Mouse (Mus musculus): ENCODE results near the gene Tuba1b. TPM values are rescaled to one million over a fixed set of nuclear protein-coding genes. Genes with fewer than 3 reads are reported as not detected.
A peak's percentile ranks its signal among the peaks of the same experiment; 100 is the strongest.
"Not testable (repeated sequence)": the region's sequence is repeated elsewhere in the genome, so short reads cannot be mapped to it uniquely, and the experiment has no call there.

Tuba1b gene
- polyA plus RNA-seq, 1 experiment from 2014 or later, result 2,301 TPM

DNA sequence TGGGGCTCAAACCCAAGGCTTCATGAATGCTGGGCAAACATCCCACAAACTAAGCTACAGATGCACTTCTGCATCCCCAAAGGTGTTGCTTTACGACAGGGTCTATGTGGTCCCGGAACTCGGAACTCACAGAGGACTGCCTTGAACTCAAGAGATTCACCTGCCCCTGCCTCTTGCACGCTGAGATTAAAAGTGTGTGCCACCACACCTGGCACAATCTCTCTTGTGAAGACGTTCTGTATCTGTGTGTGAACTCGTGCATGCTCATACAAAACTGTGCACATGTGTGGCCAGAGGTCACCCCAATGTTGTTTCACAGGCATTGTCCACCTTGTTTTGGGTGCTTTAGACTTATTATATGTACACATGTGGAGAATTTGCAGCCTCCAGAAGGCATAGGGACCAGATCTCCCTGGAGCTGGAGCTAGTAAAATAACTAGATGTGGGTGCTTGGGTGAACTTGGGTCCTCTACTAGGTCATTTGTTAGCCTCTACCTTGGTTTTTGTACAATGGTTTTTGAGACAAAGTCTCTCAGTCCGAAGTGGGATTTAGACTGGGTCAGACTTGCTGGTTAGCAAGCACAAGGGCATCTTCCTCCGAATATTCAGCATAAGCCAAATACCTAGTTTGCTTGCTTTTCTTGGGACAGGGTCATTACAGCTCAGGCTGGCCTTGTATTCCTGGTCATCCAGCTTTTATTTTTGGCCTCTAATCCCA lies 4.2 kb downstream of the Tuba1b start:
- Histone ChIP-seq H3K4me1 (peaks cover 20% of the 10 kb centered on the region), H3K36me3 (peaks cover 24% of the 10 kb centered on the region), H3K9me3 (replicated peaks) (no peaks in the 10 kb centered on the region), H3K27me3 (ENCODE audit: low read depth, poor library complexity, severe bottlenecking) (no peaks in the 10 kb centered on the region), H3K4me3 (no peak overlapping the region), H3K27ac (no peak overlapping the region)
- DNase-seq (ENCODE audit: low spot score), result peak; percentile 36
- WGBS, result 57% methylated on average over 8 of the region's 8 CpGs

DNA sequence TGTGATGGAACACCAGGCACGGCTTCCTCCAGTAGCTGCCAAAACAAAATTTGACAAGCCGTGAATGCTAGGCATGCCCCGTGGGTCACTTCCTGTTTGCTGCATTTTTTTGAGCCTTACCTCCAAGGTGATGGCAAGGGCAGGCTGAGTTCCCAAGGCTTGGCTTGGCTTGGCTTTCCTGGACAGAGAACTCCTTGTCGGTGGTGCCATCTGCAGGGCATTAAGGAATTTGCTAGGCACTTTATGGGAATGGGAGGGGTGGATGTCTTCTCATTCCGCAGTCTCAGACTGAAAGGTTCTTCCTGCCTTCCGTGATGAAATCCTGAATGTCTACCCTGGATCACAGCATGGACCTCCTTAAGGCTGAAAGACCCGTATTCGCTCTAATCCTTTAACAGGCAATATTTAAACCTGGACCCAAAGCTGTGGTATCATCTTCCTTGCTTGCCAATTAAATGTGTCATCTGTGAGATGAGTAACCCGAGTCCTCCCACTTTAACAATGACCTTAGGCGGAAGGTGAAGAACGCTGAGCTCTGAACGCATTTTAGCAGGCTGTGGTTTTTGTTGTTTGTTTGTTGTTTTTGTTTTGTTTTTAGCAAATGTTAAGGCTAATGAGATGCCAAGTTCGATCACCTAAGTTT lies 5.6 kb downstream of the Tuba1b start:
- WGBS, result 14% methylated on average over 13 of the region's 13 CpGs
- H3K9me3 ChIP-seq (replicated peaks), result no peaks in the 10 kb centered on the region
- peaks cover 16% of the 10 kb centered on the region; the same call in 1 of the 2 replicates for H3K4me1 ChIP-seq
- no peaks in the 10 kb centered on the region for H3K27me3 ChIP-seq (ENCODE audit: low read depth, poor library complexity, severe bottlenecking)
- peak; percentile 77 for DNase-seq (ENCODE audit: low spot score)
- H3K4me3 ChIP-seq, result no peak overlapping the region
- H3K27ac ChIP-seq, result no peak overlapping the region
- H3K36me3 ChIP-seq, result peaks cover 24% of the 10 kb centered on the region

DNA sequence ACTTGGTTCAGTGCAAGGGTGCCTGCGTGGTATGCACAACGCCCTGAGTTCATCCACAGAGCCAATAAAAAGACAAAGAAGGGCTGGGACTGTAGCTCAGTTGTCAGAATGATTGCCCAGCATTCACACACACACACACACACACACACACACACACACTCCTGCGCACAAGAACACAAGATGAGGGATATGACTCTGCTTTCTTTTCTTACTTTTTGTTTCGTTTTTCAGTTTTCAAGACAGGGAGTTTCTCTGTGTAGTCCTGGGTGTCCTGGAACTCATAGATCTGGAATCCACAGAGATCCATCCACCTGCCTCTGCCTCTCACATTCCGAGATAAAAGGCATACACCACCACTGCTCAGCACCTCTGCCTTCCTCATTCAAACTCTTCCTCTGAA lies 6.8 kb downstream of the Tuba1b start:
- DNase-seq (ENCODE audit: low spot score), result no peak
- H3K9me3 ChIP-seq (replicated peaks), result no peaks in the 10 kb centered on the region
- no peak overlapping the region for H3K27ac ChIP-seq
- no peaks in the 10 kb centered on the region for H3K27me3 ChIP-seq (ENCODE audit: low read depth, poor library complexity, severe bottlenecking)
- H3K4me1 ChIP-seq, result peaks cover 11% of the 10 kb centered on the region; the same call in 1 of the 2 replicates
- H3K4me3 ChIP-seq, result no peak overlapping the region
- WGBS, result 86% methylated on average over 5 of the region's 5 CpGs
- H3K36me3 ChIP-seq, result peaks cover 18% of the 10 kb centered on the region

DNA sequence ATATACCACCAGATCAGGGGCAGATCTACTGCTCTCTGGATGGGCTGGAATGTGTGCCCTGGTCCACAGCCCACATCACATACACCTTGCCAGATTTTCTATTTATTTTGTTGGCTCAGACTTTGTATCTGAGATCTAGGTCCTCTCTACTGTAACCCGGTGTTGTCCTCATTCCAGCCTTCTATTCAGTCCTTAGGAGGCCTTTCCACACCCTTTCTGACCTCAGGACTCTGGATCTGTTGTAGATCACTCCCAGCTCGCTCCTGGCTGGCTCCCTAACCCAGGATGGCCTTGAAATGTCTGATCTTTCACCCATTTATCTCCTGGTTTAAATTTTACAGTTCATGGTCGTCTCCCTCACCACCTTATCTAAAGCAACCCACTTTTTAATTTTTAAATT lies 9.7 kb downstream of the Tuba1b start:
- 78% methylated on average over 3 of the region's 3 CpGs for WGBS
- no peaks in the 10 kb centered on the region for H3K9me3 ChIP-seq (replicated peaks)

DNA sequence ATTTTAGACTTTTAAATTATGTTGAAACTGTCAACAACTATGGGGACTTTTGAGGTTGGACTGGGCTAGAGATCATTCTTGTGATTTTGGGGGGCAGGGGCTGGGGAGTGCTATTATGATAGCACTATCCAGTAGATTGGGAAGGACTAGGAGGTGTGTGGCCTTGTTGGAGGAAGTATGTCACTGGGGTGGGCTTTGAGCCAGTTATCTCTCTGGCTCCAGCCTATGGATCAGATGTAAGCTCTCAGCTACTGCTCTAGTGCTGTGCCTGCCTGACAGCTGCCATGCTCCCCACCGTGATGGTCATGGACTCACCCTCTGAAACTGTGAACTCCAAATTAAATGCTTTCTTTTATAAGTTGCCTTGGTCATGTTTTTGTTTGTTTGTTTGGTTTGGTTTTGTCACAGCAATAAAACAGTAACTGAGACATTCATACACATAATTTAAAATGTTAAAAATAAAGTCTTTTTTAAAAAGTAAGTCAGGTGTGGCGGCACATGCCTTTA lies 11.3 kb downstream of the Tuba1b start:
- Histone ChIP-seq H3K36me3 (peaks cover 7% of the 10 kb centered on the region; the same call in 1 of the 2 replicates), H3K4me1 (peaks cover 6% of the 10 kb centered on the region; the same call in 1 of the 2 replicates), H3K9me3 (replicated peaks) (no peaks in the 10 kb centered on the region), H3K4me3 (no peak overlapping the region), H3K27ac (no peak overlapping the region), H3K27me3 (ENCODE audit: low read depth, poor library complexity, severe bottlenecking) (no peaks in the 10 kb centered on the region)
- 84% methylated on average over 2 of the region's 2 CpGs for WGBS
- no peak for DNase-seq (ENCODE audit: low spot score)

More for the DNA sequence above, 9.7 kb downstream of the Tuba1b start:
- no peaks in the 10 kb centered on the region for H3K27me3 ChIP-seq (ENCODE audit: low read depth, poor library complexity, severe bottlenecking)
- peaks cover 7% of the 10 kb centered on the region; the same call in 1 of the 2 replicates for H3K36me3 ChIP-seq
- peaks cover 9% of the 10 kb centered on the region; the same call in 1 of the 2 replicates for H3K4me1 ChIP-seq
- no peak for DNase-seq (ENCODE audit: low spot score)
- H3K4me3 ChIP-seq, result no peak overlapping the region
- H3K27ac ChIP-seq, result no peak overlapping the region

DNA sequence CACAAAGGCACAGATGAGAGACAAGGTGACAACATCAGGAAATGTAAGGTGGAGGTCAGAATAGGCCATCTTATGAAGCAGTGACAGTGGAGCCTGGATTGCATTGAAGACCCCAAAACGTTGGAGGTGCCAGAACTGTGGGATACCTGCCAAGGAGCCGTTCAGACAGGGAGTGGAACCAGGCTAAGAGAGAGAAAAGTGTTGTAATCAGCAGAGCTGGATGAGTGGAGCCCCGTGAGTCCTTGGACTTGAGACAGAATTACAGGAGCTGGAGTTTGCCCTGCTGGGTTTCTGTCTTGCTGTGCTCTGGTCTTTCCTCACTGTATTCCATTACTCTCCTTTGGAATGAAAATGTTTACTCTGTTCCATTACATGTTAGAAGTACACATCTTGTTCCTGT lies 11.8 kb downstream of the Tuba1b start:
- DNase-seq (ENCODE audit: low spot score), result no peak
- Histone ChIP-seq H3K27ac (no peak overlapping the region), H3K4me1 (peaks cover 6% of the 10 kb centered on the region; the same call in 1 of the 2 replicates), H3K27me3 (ENCODE audit: low read depth, poor library complexity, severe bottlenecking) (no peaks in the 10 kb centered on the region), H3K9me3 (replicated peaks) (no peaks in the 10 kb centered on the region), H3K36me3 (peaks cover 7% of the 10 kb centered on the region; the same call in 1 of the 2 replicates), H3K4me3 (no peak overlapping the region)
- 67% methylated on average over 3 of the region's 3 CpGs for WGBS

DNA sequence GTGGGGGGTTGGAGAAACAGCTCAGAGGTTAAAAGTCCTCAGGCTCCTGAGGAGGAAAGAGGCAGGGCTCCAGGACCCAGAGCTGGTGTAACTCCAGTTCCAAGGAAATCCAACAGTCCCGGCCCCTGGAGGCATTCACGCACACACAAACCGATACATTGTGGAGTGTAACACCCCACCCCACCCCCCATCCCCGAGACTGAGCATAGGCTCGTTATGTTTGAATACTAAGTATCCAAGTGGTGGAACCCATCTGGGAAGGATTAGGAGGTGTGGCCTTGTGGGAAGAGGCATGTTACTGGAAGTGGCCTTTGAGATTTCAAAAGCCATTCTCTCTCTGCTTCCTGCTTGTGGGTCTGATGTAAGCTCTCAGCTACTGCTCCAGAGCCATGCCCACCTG lies 12.9 kb downstream of the Tuba1b start:
- peaks cover 13% of the 10 kb centered on the region for H3K4me1 ChIP-seq

DNA sequence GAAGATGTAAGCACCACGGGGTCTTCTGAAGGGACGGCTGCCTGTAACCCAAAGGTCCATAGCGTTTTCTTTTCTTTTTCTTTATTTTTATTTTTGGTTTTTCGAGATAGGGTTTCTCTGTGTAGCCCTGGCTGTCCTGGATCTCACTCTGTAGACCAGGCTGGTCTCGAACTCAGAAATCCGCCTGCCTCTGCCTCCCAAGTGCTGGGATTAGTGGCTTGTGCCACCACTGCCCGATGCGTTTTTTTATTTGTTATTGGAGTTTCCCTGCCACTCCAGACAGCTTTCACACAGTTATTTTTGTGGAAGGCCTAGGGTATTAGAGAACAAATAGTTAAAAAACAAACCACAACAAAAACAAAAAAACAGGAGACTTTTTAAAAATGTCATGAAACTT lies 15.9 kb downstream of the Tuba1b start:
- Histone ChIP-seq H3K27ac (peak overlapping the region; percentile 94), H3K4me1 (peaks cover 20% of the 10 kb centered on the region), H3K36me3 (peaks cover 27% of the 10 kb centered on the region), H3K4me3 (peak overlapping the region; percentile 80)
- DNase-seq (ENCODE audit: low spot score); H3K27me3 ChIP-seq (ENCODE audit: low read depth, poor library complexity, severe bottlenecking); H3K9me3 ChIP-seq (replicated peaks): not testable (repeated sequence)
- 27% methylated on average over 8 of the region's 8 CpGs for WGBS

More for the DNA sequence above, 12.9 kb downstream of the Tuba1b start:
- Histone ChIP-seq H3K36me3 (peaks cover 7% of the 10 kb centered on the region; the same call in 1 of the 2 replicates), H3K27me3 (ENCODE audit: low read depth, poor library complexity, severe bottlenecking) (no peaks in the 10 kb centered on the region), H3K9me3 (replicated peaks) (no peaks in the 10 kb centered on the region), H3K4me3 (no peak overlapping the region), H3K27ac (no peak overlapping the region)
- WGBS, result 80% methylated on average over 5 of the region's 5 CpGs
- DNase-seq (ENCODE audit: low spot score), result no peak

DNA sequence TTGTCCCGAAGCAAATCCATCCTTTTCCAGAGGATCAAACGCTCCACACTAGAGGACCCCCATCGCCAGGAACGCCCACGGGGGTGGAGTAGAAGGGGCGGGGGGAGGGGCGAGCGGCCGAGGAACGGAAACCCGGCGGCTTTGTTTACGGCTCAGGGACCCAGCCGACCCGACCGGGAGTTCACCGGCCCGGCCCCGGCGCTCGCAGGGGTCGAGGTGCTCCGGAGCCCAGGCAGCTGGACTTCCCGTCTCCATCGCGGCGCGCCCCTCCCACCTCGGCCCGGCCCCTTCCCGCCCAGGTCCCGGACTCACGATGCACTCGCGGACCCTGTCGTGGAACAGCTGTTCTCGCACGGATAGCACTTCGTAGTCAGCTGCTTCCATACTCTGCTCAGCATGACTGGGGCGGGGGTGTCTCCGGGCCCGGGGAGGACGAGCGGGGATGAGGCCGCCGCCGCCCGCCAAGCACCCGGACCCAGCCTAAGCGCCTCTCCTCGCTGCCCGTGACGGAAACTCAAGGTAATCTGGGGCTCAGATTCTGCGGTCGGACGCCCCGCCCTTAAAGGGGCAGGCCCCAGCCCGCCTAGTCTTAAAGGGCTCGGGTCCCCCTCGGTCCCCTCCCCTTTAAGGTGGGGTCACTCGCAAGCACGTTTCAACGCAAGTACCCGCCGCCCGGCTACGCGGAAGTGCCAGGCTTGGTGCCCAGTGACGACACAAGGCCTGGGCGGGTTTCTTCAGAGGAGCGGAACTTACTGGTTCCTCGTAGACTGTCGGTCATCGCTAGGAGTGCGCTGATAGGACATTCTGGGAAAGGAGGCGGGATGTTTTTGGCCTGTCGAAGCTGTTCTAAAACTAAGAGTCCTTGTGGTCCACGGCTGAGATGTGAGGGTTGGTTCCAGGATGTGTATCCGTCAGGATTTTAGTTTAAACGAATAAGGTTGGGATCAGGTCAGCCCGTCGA lies 16.5 kb downstream of the Tuba1b start, which contains the start of gene Lmbr1l:
Gene Lmbr1l (minus strand): TSS at position 694 of the 961 bp plus-strand sequence.
- Histone ChIP-seq H3K9me3 (replicated peaks) (no peaks in the 10 kb centered on the region), H3K4me1 (peaks cover 20% of the 10 kb centered on the region), H3K27ac (peak within 1 kb of the TSS; percentile 94), H3K27me3 (ENCODE audit: low read depth, poor library complexity, severe bottlenecking) (no peaks in the 10 kb centered on the region), H3K4me3 (peak within 1 kb of the TSS; percentile 80), H3K36me3 (peaks cover 33% of the 10 kb centered on the region)
- WGBS, result under 1% methylated on average over 79 of the region's 82 CpGs
- DNase-seq (ENCODE audit: low spot score), result peak; percentile 96

DNA sequence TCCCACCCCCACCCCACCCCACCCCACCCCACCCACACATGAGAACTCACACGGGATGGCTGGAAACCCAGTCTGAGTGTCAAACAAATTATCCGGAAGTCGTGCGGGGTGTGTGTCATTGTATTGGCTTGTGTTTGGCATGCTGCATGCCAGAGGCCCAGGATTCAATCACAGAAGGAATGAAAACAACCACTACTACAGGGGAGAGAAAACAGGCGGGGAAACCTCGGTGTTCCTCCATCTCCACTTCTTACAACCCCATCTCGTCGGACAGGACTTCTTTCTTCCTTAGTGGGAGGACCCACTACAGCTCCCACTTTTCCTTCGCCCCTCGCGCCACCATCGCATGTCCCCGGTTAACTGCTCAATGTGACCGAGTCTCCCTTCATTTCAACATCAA lies 17.3 kb downstream of the Tuba1b start:
- Histone ChIP-seq H3K27ac (peak overlapping the region; percentile 94), H3K36me3 (peaks cover 41% of the 10 kb centered on the region), H3K27me3 (ENCODE audit: low read depth, poor library complexity, severe bottlenecking) (no peaks in the 10 kb centered on the region), H3K4me1 (peaks cover 20% of the 10 kb centered on the region), H3K9me3 (replicated peaks) (no peaks in the 10 kb centered on the region), H3K4me3 (peak overlapping the region; percentile 80)
- WGBS, result under 1% methylated on average over 14 of the region's 14 CpGs
- DNase-seq (ENCODE audit: low spot score), result no peak

DNA sequence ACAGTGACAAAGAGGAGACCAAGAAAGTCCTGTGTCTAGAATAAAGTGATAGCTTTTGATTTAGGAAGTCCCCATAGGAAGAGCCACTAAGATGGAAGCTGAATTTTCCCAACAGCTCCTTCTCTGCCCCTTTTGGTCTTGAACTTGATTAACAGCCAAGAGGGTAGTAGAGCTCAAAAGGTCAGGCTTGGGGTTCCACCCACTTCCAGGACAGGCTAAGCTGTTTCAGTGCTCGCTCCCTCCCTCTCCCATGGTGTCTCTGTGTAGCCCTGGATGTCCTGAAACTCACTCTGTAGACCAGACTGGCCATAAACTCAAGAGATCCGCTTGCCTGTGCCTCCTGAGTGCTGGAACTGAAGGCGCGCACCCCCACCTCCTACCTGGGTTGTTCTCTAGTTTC lies 18.3 kb downstream of the Tuba1b start:
- Histone ChIP-seq H3K27ac (no peak overlapping the region), H3K4me3 (peak overlapping the region; percentile 80), H3K36me3 (peaks cover 47% of the 10 kb centered on the region), H3K9me3 (replicated peaks) (no peaks in the 10 kb centered on the region), H3K27me3 (ENCODE audit: low read depth, poor library complexity, severe bottlenecking) (no peaks in the 10 kb centered on the region), H3K4me1 (peaks cover 20% of the 10 kb centered on the region)
- no peak for DNase-seq (ENCODE audit: low spot score)
- 85% methylated on average over 4 of the region's 4 CpGs for WGBS

DNA sequence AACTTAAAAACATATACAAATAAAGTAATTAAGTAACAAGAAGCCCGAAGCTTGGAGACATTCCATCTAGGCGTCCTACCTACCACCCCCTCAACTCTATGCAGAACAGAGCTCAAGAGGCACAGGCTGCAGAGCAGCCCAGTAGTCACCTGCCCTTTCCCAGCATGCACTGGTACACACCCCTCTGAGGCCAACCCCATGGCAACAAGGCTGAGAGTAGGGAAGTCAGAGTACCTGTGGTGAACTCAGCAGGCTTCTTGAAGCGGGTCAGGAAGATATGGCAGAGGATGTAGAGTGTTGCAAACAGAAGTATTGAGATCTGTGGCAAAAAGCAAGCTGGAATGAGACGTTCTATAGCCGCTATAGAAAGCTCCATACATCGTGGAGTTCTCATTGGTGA lies 19.5 kb downstream of the Tuba1b start:
- Histone ChIP-seq H3K4me3 (no peak overlapping the region), H3K36me3 (peaks cover 58% of the 10 kb centered on the region), H3K4me1 (peaks cover 20% of the 10 kb centered on the region), H3K9me3 (replicated peaks) (no peaks in the 10 kb centered on the region), H3K27ac (no peak overlapping the region), H3K27me3 (ENCODE audit: low read depth, poor library complexity, severe bottlenecking) (no peaks in the 10 kb centered on the region)
- WGBS, result 93% methylated on average over 6 of the region's 6 CpGs
- DNase-seq (ENCODE audit: low spot score), result no peak

Measured in limb, embryonic 10.5 days (tissue).